Mouse (Mus musculus) thymus, postnatal 0 days (tissue): ENCODE measurements at regions not wholly inside any gene's neighbourhood (a gene's known extent, or its start where the extent isn't known, plus 50 kb on each side); places are given as distances from the start of the nearest gene placed in this dataset.

ENCODE experiments used
- DNase-seq: peaks from one replicate; pipeline ENCODE4 v3.0.0-alpha.2; 2015; ENCODE audit warnings: low spot score

GRCm38 (mm10) chr11:31540816-31541215, 130.9 kb downstream of the Bod1 start:
- no peak for DNase-seq

GRCm38 (mm10) chr11:31531416-31531815, 140.3 kb downstream of the Bod1 start:
- DNase-seq: no peak

- no peak for DNase-seq
Measured at GRCm38 (mm10) chr11:31530851-31531250, 140.8 kb downstream of the Bod1 start.

GRCm38 (mm10) chr11:31529686-31530085, 142.0 kb downstream of the Bod1 start:
- DNase-seq: no peak

GRCm38 (mm10) chr11:31524708-31525107, 147.0 kb downstream of the Bod1 start:
- no peak for DNase-seq

GRCm38 (mm10) chr11:31524065-31524618, 147.5 kb downstream of the Bod1 start:
- no peak for DNase-seq

- no peak for DNase-seq
Measured at GRCm38 (mm10) chr11:31522127-31522526, 149.6 kb downstream of the Bod1 start.

- DNase-seq: no peak
Measured at GRCm38 (mm10) chr11:31520909-31521308, 150.8 kb downstream of the Bod1 start.

- no peak for DNase-seq
Measured at GRCm38 (mm10) chr11:31503239-31503916, 133.5 kb upstream of the Stc2 start.

- DNase-seq: no peak
Measured at GRCm38 (mm10) chr11:31485429-31485828, 115.6 kb upstream of the Stc2 start.

- DNase-seq: no peak
Measured at GRCm38 (mm10) chr11:31481057-31481340, 111.1 kb upstream of the Stc2 start.

- DNase-seq: no peak
Measured at GRCm38 (mm10) chr11:31480225-31481056, 110.6 kb upstream of the Stc2 start.

GRCm38 (mm10) chr11:31477763-31478162, 107.9 kb upstream of the Stc2 start:
- DNase-seq: no peak

GRCm38 (mm10) chr11:31477104-31477503, 107.2 kb upstream of the Stc2 start:
- no peak for DNase-seq

- DNase-seq: no peak
Measured at GRCm38 (mm10) chr11:31473017-31473416, 103.1 kb upstream of the Stc2 start.

GRCm38 (mm10) chr11:31470681-31471414, 101.0 kb upstream of the Stc2 start:
- no peak for DNase-seq

- no peak for DNase-seq
Measured at GRCm38 (mm10) chr11:31464844-31465243, 95.0 kb upstream of the Stc2 start.

- DNase-seq: no peak
Measured at GRCm38 (mm10) chr11:31462440-31462839, 92.6 kb upstream of the Stc2 start.

- no peak for DNase-seq
Measured at GRCm38 (mm10) chr11:31461824-31462223, 92.0 kb upstream of the Stc2 start.

- DNase-seq: no peak
Measured at GRCm38 (mm10) chr11:31461348-31461747, 91.5 kb upstream of the Stc2 start.

- DNase-seq: no peak
Measured at GRCm38 (mm10) chr11:31427374-31427773, 57.5 kb upstream of the Stc2 start.
